Mouse (Mus musculus): ENCODE measurements around the gene Reps2. TPM values are rescaled to one million over a fixed set of nuclear protein-coding genes. Genes with fewer than 3 reads are reported as not detected.

The Reps2 gene
- polyA plus RNA-seq, 1 experiment from 2014 or later: 2.3 TPM

- Histone ChIP-seq H3K27ac (ENCODE audit: low read depth, low read length) (no peak overlapping the region), H3K4me1 (ENCODE audit: control insufficient read depth, insufficient read depth, low read length) (no peaks in the 10 kb centered on the region), H3K36me3 (ENCODE audit: control insufficient read depth, insufficient read depth, low read length) (no peaks in the 10 kb centered on the region), H3K4me3 (ENCODE audit: low read length) (no peak overlapping the region), H3K9me3 (ENCODE audit: control insufficient read depth, low read length) (no peaks in the 10 kb centered on the region), H3K27me3 (ENCODE audit: control insufficient read depth, insufficient read depth, low read length) (no peaks in the 10 kb centered on the region; the same call in 1 of the 2 replicates), H3K9ac (ENCODE audit: low read depth, low read length) (no peak overlapping the region), H3K4me2 (replicated peaks; ENCODE audit: low read depth, low read length) (no peak overlapping the region)
- 58% methylated on average over 9 of the region's 9 CpGs for WGBS
- ATAC-seq (ENCODE audit: low FRiP score, low TSS enrichment): no peak
Measured at GRCm38 (mm10) chrX:162521831-162522514, 121.5 kb downstream of the Reps2 start.

DNA sequence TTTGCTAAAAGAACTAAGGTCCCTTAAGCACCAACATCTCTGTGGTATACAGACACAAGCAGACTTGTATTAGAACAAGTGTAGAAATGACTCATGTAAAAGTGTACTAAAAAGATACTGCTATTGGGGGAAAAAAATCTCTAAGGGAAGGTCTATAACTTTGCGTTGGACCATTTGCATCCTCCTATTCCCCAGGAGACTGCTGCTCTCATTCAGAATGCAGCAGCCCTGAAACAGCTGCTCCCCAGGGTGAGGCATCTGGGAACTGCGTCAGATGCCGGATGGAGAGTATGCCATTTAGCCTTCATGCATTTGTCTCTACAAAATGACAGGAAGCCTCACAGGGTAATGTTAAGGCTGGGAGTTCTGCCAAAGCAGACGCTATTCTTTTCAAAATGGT, 122.3 kb downstream of the Reps2 start:
- Histone ChIP-seq H3K27ac (ENCODE audit: low read depth, low read length) (no peak overlapping the region), H3K4me2 (replicated peaks; ENCODE audit: low read depth, low read length) (no peak overlapping the region), H3K9ac (ENCODE audit: low read depth, low read length) (no peak overlapping the region), H3K27me3 (ENCODE audit: control insufficient read depth, insufficient read depth, low read length) (no peaks in the 10 kb centered on the region; the same call in 1 of the 2 replicates), H3K9me3 (ENCODE audit: control insufficient read depth, low read length) (no peaks in the 10 kb centered on the region), H3K4me1 (ENCODE audit: control insufficient read depth, insufficient read depth, low read length) (no peaks in the 10 kb centered on the region), H3K36me3 (ENCODE audit: control insufficient read depth, insufficient read depth, low read length) (no peaks in the 10 kb centered on the region), H3K4me3 (ENCODE audit: low read length) (no peak overlapping the region)
- 56% methylated on average over 4 of the region's 4 CpGs for WGBS
- ATAC-seq (ENCODE audit: low FRiP score, low TSS enrichment): no peak

DNA sequence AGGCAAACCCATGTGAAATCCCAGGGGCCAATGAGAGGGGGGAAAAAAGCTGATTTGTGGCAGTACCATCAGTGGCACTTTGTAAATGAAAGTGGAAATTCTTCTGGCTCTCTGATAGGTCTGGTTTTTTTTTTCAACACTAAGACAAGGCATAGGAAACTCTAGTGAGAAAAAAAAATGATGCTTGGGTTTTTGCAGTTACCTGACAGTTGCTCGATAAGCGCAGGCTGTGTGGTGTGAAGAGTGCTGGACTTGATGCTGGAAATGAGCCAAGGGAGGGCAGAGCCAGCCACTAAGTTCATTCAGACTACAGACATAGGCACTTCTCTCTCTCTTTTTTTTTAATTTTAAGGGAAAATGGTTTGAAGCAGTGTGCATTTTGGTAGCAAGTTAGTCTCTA, 123.1 kb downstream of the Reps2 start:
- H3K27me3 ChIP-seq (ENCODE audit: control insufficient read depth, insufficient read depth, low read length): no peaks in the 10 kb centered on the region; the same call in 1 of the 2 replicates
- no peak overlapping the region for H3K4me3 ChIP-seq (ENCODE audit: low read length)
- H3K27ac ChIP-seq (ENCODE audit: low read depth, low read length): no peak overlapping the region
- ATAC-seq (ENCODE audit: low FRiP score, low TSS enrichment): no peak
- H3K4me2 ChIP-seq (replicated peaks; ENCODE audit: low read depth, low read length): no peak overlapping the region
- H3K4me1 ChIP-seq (ENCODE audit: control insufficient read depth, insufficient read depth, low read length): no peaks in the 10 kb centered on the region
- no peaks in the 10 kb centered on the region for H3K36me3 ChIP-seq (ENCODE audit: control insufficient read depth, insufficient read depth, low read length)
- no peak overlapping the region for H3K9ac ChIP-seq (ENCODE audit: low read depth, low read length)
- 85% methylated on average over 2 of the region's 2 CpGs for WGBS
- H3K9me3 ChIP-seq (ENCODE audit: control insufficient read depth, low read length): no peaks in the 10 kb centered on the region

GRCm38 (mm10) chrX:162510426-162510980, 132.9 kb downstream of the Reps2 start:
- H3K9me3 ChIP-seq (ENCODE audit: control insufficient read depth, low read length): no peaks in the 10 kb centered on the region
- no peak overlapping the region for H3K4me3 ChIP-seq (ENCODE audit: low read length)
- no peak overlapping the region for H3K9ac ChIP-seq (ENCODE audit: low read depth, low read length)
- no peak overlapping the region for H3K27ac ChIP-seq (ENCODE audit: low read depth, low read length)
- H3K4me1 ChIP-seq (ENCODE audit: control insufficient read depth, insufficient read depth, low read length): no peaks in the 10 kb centered on the region
- no peak for ATAC-seq (ENCODE audit: low FRiP score, low TSS enrichment)
- H3K36me3 ChIP-seq (ENCODE audit: control insufficient read depth, insufficient read depth, low read length): no peaks in the 10 kb centered on the region
- H3K4me2 ChIP-seq (replicated peaks; ENCODE audit: low read depth, low read length): no peak overlapping the region
- no peaks in the 10 kb centered on the region for H3K27me3 ChIP-seq (ENCODE audit: control insufficient read depth, insufficient read depth, low read length)
- 64% methylated on average over 2 of the region's 2 CpGs for WGBS

GRCm38 (mm10) chrX:162505186-162505585, 138.3 kb downstream of the Reps2 start:
- no peak overlapping the region for H3K4me2 ChIP-seq (replicated peaks; ENCODE audit: low read depth, low read length)
- no peak overlapping the region for H3K27ac ChIP-seq (ENCODE audit: low read depth, low read length)
- ATAC-seq (ENCODE audit: low FRiP score, low TSS enrichment): no peak
- 67% methylated on average over 2 of the region's 2 CpGs for WGBS
- H3K36me3 ChIP-seq (ENCODE audit: control insufficient read depth, insufficient read depth, low read length): no peaks in the 10 kb centered on the region
- no peaks in the 10 kb centered on the region; the same call in 1 of the 2 replicates for H3K27me3 ChIP-seq (ENCODE audit: control insufficient read depth, insufficient read depth, low read length)
- no peaks in the 10 kb centered on the region for H3K4me1 ChIP-seq (ENCODE audit: control insufficient read depth, insufficient read depth, low read length)
- no peak overlapping the region for H3K9ac ChIP-seq (ENCODE audit: low read depth, low read length)
- H3K9me3 ChIP-seq (ENCODE audit: control insufficient read depth, low read length): no peaks in the 10 kb centered on the region
- no peak overlapping the region for H3K4me3 ChIP-seq (ENCODE audit: low read length)

DNA sequence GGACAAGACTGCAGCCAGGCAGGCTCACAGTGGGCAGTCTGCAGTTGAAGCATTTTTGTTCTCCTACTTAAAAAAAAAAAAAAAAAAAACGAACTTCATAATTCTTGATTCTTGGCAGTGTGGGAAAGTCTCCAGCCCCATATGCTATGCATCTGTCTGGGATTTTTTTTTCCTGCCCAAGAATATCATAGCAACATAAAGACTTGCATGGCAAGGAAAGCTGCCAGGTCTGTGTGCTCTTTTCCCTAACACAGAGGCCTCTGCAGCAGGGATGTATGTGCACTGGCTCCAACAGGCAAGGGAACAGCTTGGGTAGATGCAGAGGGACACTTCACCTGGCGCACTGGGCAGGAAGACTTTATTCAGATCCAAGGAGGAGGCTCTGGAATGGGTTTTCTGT, 140.0 kb downstream of the Reps2 start:
- H3K4me2 ChIP-seq (replicated peaks; ENCODE audit: low read depth, low read length): no peak overlapping the region
- WGBS: 58% methylated on average over 2 of the region's 2 CpGs
- no peaks in the 10 kb centered on the region for H3K36me3 ChIP-seq (ENCODE audit: control insufficient read depth, insufficient read depth, low read length)
- H3K27me3 ChIP-seq (ENCODE audit: control insufficient read depth, insufficient read depth, low read length): no peaks in the 10 kb centered on the region; the same call in 1 of the 2 replicates
- H3K4me3 ChIP-seq (ENCODE audit: low read length): no peak overlapping the region
- no peak overlapping the region for H3K27ac ChIP-seq (ENCODE audit: low read depth, low read length)
- no peak overlapping the region for H3K9ac ChIP-seq (ENCODE audit: low read depth, low read length)
- no peaks in the 10 kb centered on the region for H3K4me1 ChIP-seq (ENCODE audit: control insufficient read depth, insufficient read depth, low read length)
- no peak for ATAC-seq (ENCODE audit: low FRiP score, low TSS enrichment)
- no peaks in the 10 kb centered on the region for H3K9me3 ChIP-seq (ENCODE audit: control insufficient read depth, low read length)

DNA sequence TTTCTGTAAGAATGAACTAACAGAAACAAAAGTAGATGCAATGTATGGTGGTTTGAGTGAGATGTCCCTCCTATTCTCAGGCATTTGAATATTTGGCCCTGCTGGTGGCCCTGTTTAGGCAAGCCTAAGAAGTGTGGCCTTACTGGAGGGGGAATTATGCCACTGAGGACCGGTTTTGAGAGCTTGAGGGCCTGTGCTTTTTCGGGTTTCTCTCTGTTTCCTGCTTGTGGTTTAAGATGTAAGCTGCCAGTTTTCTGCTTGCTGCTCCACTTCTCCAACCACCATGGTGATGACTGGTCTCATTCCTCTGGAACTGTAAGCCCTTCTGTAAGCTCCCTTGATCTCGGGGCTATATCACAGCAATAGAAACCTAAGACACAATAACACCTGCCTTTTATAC, 142.5 kb downstream of the Reps2 start:
- no peaks in the 10 kb centered on the region for H3K36me3 ChIP-seq (ENCODE audit: control insufficient read depth, insufficient read depth, low read length)
- H3K9me3 ChIP-seq (ENCODE audit: control insufficient read depth, low read length): no peaks in the 10 kb centered on the region
- no peak overlapping the region for H3K4me3 ChIP-seq (ENCODE audit: low read length)
- H3K9ac ChIP-seq (ENCODE audit: low read depth, low read length): no peak overlapping the region
- H3K27me3 ChIP-seq (ENCODE audit: control insufficient read depth, insufficient read depth, low read length): no peaks in the 10 kb centered on the region; the same call in 1 of the 2 replicates
- no peak for ATAC-seq (ENCODE audit: low FRiP score, low TSS enrichment)
- H3K4me2 ChIP-seq (replicated peaks; ENCODE audit: low read depth, low read length): no peak overlapping the region
- H3K27ac ChIP-seq (ENCODE audit: low read depth, low read length): no peak overlapping the region
- 90% methylated on average over 3 of the region's 3 CpGs for WGBS
- no peaks in the 10 kb centered on the region for H3K4me1 ChIP-seq (ENCODE audit: control insufficient read depth, insufficient read depth, low read length)

DNA sequence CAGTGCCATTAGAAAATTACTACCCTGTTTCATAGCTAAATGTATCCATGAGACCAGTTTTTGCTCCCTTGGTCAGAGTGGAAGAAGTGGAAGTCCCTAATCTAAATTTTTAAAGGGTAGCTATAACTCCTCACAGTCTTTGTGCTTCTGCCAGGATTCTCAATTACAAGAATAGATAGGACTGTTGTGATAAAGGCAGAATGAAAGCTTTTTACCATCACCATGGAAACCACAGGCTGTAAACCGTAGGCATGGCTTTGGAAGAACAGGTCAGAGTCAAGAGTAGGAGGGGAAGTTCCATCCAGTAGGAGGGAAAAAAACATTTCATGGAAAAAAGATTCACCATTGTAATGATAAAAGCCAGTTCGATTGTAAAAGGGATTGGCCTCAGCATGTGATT, 147.0 kb downstream of the Reps2 start:
- Histone ChIP-seq H3K4me1 (ENCODE audit: control insufficient read depth, insufficient read depth, low read length) (no peaks in the 10 kb centered on the region), H3K4me3 (ENCODE audit: low read length) (no peak overlapping the region), H3K27me3 (ENCODE audit: control insufficient read depth, insufficient read depth, low read length) (no peaks in the 10 kb centered on the region), H3K9ac (ENCODE audit: low read depth, low read length) (no peak overlapping the region), H3K27ac (ENCODE audit: low read depth, low read length) (no peak overlapping the region), H3K4me2 (replicated peaks; ENCODE audit: low read depth, low read length) (no peak overlapping the region), H3K9me3 (ENCODE audit: control insufficient read depth, low read length) (no peaks in the 10 kb centered on the region), H3K36me3 (ENCODE audit: control insufficient read depth, insufficient read depth, low read length) (no peaks in the 10 kb centered on the region)
- no peak for ATAC-seq (ENCODE audit: low FRiP score, low TSS enrichment)
- WGBS: 63% methylated on average over 2 of the region's 2 CpGs

DNA sequence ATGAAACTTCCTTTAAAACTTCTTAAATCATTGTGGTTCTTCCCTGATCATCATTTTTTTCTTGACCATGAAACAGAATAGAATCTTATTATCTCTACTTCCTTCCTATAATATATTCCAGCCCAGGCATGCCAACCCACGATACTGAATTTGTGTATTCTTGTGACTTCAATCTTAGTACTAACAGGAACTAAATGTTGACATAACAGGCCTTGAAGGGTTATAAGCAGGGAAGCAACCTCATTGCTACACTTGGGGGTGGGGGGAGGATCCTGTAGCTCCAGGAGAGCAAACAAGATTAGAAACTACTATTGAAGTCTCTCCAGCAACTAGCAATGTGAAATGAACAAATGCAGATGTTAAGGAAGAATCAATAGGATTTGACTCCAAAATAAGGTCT, 154.8 kb downstream of the Reps2 start:
- H3K4me3 ChIP-seq (ENCODE audit: low read length): no peak overlapping the region
- no peak overlapping the region for H3K4me2 ChIP-seq (replicated peaks; ENCODE audit: low read depth, low read length)
- H3K27me3 ChIP-seq (ENCODE audit: control insufficient read depth, insufficient read depth, low read length): no peaks in the 10 kb centered on the region
- no peaks in the 10 kb centered on the region for H3K9me3 ChIP-seq (ENCODE audit: control insufficient read depth, low read length)
- H3K9ac ChIP-seq (ENCODE audit: low read depth, low read length): no peak overlapping the region
- H3K4me1 ChIP-seq (ENCODE audit: control insufficient read depth, insufficient read depth, low read length): no peaks in the 10 kb centered on the region
- no peak overlapping the region for H3K27ac ChIP-seq (ENCODE audit: low read depth, low read length)
- 75% methylated on average over 1 of the region's 1 CpGs for WGBS
- no peaks in the 10 kb centered on the region for H3K36me3 ChIP-seq (ENCODE audit: control insufficient read depth, insufficient read depth, low read length)
- ATAC-seq (ENCODE audit: low FRiP score, low TSS enrichment): no peak

Data from kidney, embryonic 14.5 days (tissue).